Mouse (Mus musculus): ENCODE results near the gene Cpn2. TPM values are rescaled to one million over a fixed set of nuclear protein-coding genes. Genes with fewer than 3 reads are reported as not detected.

Gene Cpn2
- polyA plus RNA-seq, 1 experiment from 2014 or later = 3.9 TPM

DNA sequence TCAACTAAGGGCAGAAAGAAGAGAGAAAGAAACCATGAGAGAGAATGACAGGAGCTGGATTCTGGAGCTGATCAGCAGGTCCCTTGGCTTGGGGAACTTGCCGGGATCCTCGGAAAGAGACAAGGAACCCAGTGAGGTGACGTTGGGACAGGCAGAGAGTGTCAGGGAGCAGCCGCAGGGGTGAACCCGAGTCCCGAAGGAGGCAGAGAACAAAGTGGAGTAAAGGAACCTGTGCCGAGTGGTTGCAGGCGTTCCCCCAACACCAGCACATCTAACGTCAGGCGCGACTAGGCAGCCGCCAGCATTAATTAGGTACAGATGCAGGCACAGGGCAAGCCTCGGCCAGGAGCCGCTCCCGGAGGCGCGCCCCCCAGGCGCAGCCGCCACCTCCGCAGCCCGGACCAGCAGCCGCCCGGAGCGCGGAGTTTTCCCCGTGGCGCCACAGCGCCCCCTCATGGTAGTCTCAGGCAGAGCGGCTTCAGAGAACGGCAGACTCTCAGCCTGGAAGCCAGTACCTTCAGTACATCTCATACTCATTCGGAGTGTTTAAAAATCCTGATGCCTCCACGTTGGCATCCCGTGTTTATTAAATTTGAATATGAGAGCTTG, 31.1 kb downstream of the Cpn2 start:
- Histone ChIP-seq H3K4me2 (ENCODE audit: low read depth, low read length) (peak overlapping the region; percentile 61), H3K9me3 (replicated peaks; ENCODE audit: control insufficient read depth, low read length) (no peaks in the 10 kb centered on the region), H3K9ac (ENCODE audit: low read depth, low read length) (peak overlapping the region; percentile 35), H3K4me1 (ENCODE audit: control insufficient read depth, low read depth, low read length) (no peaks in the 10 kb centered on the region; the same call in 1 of the 2 replicates), H3K36me3 (ENCODE audit: control insufficient read depth, insufficient read depth) (no peaks in the 10 kb centered on the region), H3K4me3 (ENCODE audit: low read depth, low read length) (peak overlapping the region; percentile 48), H3K27ac (ENCODE audit: low read length) (no peak overlapping the region), H3K27me3 (ENCODE audit: control insufficient read depth, insufficient read depth, low read depth, low read length) (peaks cover 5% of the 10 kb centered on the region; the same call in 1 of the 2 replicates)
- 2% methylated on average over 33 of the region's 33 CpGs for WGBS (ENCODE audit: insufficient replicate concordance)
- ATAC-seq (ENCODE audit: low read depth) = peak; percentile 30

DNA sequence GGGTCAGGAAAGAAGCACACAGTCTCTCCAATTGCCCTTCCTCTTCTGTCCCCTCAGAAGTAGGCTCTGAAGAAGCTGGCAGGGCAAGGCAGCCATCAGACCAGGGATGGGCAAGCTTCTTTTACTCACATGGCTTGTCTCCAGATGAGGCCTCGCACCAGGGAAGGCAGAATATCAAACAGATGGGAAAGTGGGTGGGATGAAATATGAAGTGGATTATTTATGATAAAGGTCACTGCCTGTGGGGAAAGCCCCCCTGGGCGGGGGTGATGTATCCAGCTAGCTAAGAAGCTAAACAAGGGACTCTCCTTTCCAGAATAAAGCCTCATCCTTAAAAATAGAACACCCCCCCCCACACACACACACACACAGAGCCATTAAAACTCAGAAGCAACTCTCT, 31.7 kb downstream of the Cpn2 start:
- no peak for ATAC-seq (ENCODE audit: low read depth)
- Histone ChIP-seq H3K27me3 (ENCODE audit: control insufficient read depth, insufficient read depth, low read depth, low read length) (peaks cover 5% of the 10 kb centered on the region; the same call in 1 of the 2 replicates), H3K27ac (ENCODE audit: low read length) (no peak overlapping the region), H3K9me3 (replicated peaks; ENCODE audit: control insufficient read depth, low read length) (no peaks in the 10 kb centered on the region), H3K4me1 (ENCODE audit: control insufficient read depth, low read depth, low read length) (no peaks in the 10 kb centered on the region; the same call in 1 of the 2 replicates), H3K4me3 (ENCODE audit: low read depth, low read length) (no peak overlapping the region), H3K4me2 (ENCODE audit: low read depth, low read length) (no peak overlapping the region), H3K9ac (ENCODE audit: low read depth, low read length) (no peak overlapping the region), H3K36me3 (ENCODE audit: control insufficient read depth, insufficient read depth) (no peaks in the 10 kb centered on the region)
- 51% methylated on average over 2 of the region's 2 CpGs for WGBS (ENCODE audit: insufficient replicate concordance)

DNA sequence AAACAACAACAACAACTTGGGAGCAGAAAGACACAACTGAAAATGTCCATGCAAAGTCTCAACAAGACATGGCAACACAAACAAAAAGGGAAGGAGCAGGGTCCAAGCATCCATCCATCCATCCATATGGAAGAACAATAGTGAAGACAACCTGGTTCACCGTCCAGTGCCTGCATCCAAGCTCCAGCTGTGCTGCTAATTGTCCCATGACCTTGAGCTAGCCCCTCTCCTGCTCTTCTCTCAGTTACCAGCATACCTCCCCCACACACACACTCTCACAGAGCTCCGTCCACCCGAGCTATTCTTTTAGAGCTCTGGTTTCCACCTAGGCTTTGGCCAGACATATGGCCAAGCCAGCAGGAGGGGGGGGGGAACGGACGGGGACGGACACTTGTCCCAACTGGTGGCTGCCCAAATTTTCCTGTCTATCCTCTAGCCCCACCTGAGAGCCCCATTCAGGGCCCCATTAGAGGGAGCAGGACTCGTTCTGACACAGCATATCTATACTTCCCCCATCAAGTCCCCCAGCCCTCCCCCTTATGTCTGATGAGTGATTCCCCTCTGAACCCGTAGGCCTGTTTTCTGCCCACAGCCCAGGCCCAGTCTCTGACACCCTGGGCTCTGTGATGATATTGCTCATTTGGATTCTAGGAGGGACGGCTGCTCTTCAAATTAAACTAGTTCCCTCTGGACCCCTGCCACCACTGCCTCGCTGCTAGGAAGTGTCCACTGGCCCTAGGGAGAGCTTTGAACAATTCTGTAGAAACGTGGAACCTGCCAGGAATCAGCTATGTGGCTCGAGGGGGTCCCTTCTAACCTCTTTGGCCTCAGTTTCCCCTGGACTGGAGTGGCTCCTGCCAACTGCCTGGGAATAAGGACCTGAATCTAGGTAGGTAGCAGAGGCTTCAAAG, 32.4 kb downstream of the Cpn2 start:
- peaks cover 5% of the 10 kb centered on the region; the same call in 1 of the 2 replicates for H3K27me3 ChIP-seq (ENCODE audit: control insufficient read depth, insufficient read depth, low read depth, low read length)
- H3K4me3 ChIP-seq (ENCODE audit: low read depth, low read length) = no peak overlapping the region
- ATAC-seq (ENCODE audit: low read depth) = no peak
- 38% methylated on average over 12 of the region's 12 CpGs for WGBS (ENCODE audit: insufficient replicate concordance)
- no peak overlapping the region for H3K4me2 ChIP-seq (ENCODE audit: low read depth, low read length)
- no peaks in the 10 kb centered on the region; the same call in 1 of the 2 replicates for H3K4me1 ChIP-seq (ENCODE audit: control insufficient read depth, low read depth, low read length)
- no peaks in the 10 kb centered on the region for H3K36me3 ChIP-seq (ENCODE audit: control insufficient read depth, insufficient read depth)
- no peak overlapping the region for H3K27ac ChIP-seq (ENCODE audit: low read length)
- H3K9ac ChIP-seq (ENCODE audit: low read depth, low read length) = no peak overlapping the region
- no peaks in the 10 kb centered on the region for H3K9me3 ChIP-seq (replicated peaks; ENCODE audit: control insufficient read depth, low read length)

DNA sequence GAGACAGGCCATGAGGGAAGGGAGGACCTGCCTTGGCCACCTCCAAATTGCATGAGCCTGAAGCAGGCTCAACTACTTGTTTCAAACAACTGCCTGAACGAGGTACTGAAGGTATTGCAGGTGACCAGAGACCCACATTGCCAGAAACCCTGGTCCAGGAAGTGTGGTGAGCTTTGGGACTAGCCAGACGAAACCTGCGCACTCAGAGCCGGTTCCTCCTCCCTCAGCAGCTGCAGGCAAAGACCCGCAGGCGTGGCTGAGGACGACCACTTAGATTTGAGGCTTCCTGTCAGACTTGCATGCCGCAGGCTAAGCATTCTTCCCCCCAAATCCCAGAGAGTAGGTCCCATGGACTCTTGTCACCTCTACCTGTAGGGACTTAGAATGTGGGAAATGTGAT, 33.2 kb downstream of the Cpn2 start:
- Histone ChIP-seq H3K36me3 (ENCODE audit: control insufficient read depth, insufficient read depth) (no peaks in the 10 kb centered on the region), H3K4me3 (ENCODE audit: low read depth, low read length) (no peak overlapping the region), H3K9me3 (replicated peaks; ENCODE audit: control insufficient read depth, low read length) (no peaks in the 10 kb centered on the region), H3K4me1 (ENCODE audit: control insufficient read depth, low read depth, low read length) (no peaks in the 10 kb centered on the region; the same call in 1 of the 2 replicates), H3K4me2 (ENCODE audit: low read depth, low read length) (no peak overlapping the region), H3K27me3 (ENCODE audit: control insufficient read depth, insufficient read depth, low read depth, low read length) (peaks cover 5% of the 10 kb centered on the region; the same call in 1 of the 2 replicates), H3K9ac (ENCODE audit: low read depth, low read length) (no peak overlapping the region), H3K27ac (ENCODE audit: low read length) (no peak overlapping the region)
- 8% methylated on average over 8 of the region's 8 CpGs for WGBS (ENCODE audit: insufficient replicate concordance)
- ATAC-seq (ENCODE audit: low read depth) = no peak

DNA sequence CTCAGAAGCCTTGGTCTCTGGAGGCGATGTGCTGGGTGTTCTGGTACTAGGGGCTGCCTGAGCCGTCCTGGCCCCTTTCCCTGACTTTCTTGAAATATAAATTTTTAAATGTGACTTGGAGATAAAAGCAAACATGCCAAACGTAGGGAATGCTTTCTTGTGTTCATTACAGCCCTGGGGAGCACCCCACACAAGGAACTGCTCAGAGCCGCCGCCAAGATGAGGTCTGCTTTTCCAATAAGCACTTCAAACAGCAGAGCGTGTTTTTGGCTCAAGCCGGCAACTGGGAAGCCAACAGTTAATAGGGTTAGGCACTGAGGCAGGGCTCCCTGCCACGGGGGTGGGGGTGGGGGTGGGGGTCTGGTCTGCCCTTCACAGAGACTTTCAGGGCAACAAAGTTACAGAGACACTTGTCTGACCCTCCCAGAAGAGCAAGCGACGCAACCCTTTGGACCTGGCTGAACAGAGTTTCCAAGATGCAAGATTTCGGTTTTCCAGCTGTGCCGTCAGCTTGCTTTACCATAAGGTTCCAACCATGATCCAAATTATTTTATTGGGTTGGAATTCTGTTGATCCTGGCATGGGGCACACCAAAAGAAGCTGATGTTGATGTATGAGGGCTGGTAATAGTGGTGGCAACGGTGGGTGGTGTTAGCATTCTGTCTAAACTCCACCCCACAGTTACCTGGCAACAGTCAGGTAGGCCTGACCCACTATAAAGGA, 35.3 kb downstream of the Cpn2 start:
- Histone ChIP-seq H3K9me3 (replicated peaks; ENCODE audit: control insufficient read depth, low read length) (no peaks in the 10 kb centered on the region), H3K27me3 (ENCODE audit: control insufficient read depth, insufficient read depth, low read depth, low read length) (peaks cover 5% of the 10 kb centered on the region; the same call in 1 of the 2 replicates), H3K4me2 (ENCODE audit: low read depth, low read length) (no peak overlapping the region), H3K4me3 (ENCODE audit: low read depth, low read length) (no peak overlapping the region), H3K36me3 (ENCODE audit: control insufficient read depth, insufficient read depth) (no peaks in the 10 kb centered on the region), H3K4me1 (ENCODE audit: control insufficient read depth, low read depth, low read length) (no peaks in the 10 kb centered on the region), H3K27ac (ENCODE audit: low read length) (no peak overlapping the region), H3K9ac (ENCODE audit: low read depth, low read length) (no peak overlapping the region)
- no peak for ATAC-seq (ENCODE audit: low read depth)
- 58% methylated on average over 13 of the region's 13 CpGs for WGBS (ENCODE audit: insufficient replicate concordance)

DNA sequence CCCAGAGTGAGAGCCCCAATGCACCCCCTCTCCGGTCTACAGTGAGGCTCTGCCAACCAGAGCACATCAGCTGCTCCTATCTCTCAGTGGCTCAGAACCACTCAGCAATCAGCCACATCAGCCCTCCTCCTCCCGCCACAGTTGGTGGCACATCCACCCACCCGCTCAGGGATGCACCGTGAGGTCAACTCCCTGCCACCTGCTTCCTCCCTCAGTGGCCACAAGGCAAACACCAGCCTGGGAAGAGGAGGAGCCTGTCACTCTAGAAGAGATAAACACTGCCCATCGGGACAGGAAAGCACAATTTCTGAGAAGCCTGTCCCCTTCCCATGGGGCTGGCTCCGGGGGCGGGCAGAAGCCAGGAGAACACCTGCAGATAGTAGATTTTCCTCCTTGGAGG, 39.9 kb downstream of the Cpn2 start:
- Histone ChIP-seq H3K36me3 (ENCODE audit: control insufficient read depth, insufficient read depth) (no peaks in the 10 kb centered on the region), H3K27me3 (ENCODE audit: control insufficient read depth, insufficient read depth, low read depth, low read length) (no peaks in the 10 kb centered on the region), H3K9me3 (replicated peaks; ENCODE audit: control insufficient read depth, low read length) (no peaks in the 10 kb centered on the region), H3K4me1 (ENCODE audit: control insufficient read depth, low read depth, low read length) (no peaks in the 10 kb centered on the region), H3K4me3 (ENCODE audit: low read depth, low read length) (no peak overlapping the region), H3K27ac (ENCODE audit: low read length) (no peak overlapping the region), H3K4me2 (ENCODE audit: low read depth, low read length) (no peak overlapping the region), H3K9ac (ENCODE audit: low read depth, low read length) (no peak overlapping the region)
- ATAC-seq (ENCODE audit: low read depth) = peak; percentile 45
- WGBS (ENCODE audit: insufficient replicate concordance) = 5% methylated on average over 7 of the region's 7 CpGs

DNA sequence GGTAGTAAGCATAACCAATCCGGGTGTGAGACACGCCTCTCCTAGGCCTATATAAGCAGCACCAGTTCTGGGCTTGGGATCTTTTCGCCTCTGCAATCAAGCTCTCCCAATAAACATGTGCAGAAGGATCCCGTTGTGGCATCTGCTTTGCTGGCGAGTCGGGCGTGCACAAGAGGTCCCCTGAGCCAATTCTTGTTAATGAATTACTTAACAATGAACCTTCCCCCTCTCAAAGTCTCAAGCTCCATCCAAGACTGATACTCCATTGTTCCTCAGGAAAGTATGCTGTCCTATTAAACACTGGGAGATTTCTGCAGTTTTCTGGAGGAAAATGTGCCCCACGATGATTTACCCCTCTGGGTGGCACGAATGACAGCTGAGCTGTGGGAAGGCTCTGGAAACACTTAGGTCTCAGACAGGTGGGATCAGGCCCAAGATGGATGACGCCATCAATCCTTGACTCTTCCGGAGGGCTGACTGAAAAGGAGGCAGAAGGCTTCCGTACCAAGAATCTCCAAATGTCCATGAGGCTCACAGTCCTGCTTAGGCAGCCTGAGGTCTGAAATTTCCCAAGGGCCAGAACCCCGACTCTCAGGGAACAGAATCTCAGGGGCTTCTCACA, 46.0 kb downstream of the Cpn2 start:
- Histone ChIP-seq H3K9ac (ENCODE audit: low read depth, low read length) (no peak overlapping the region), H3K36me3 (ENCODE audit: control insufficient read depth, insufficient read depth) (no peaks in the 10 kb centered on the region), H3K4me3 (ENCODE audit: low read depth, low read length) (no peak overlapping the region), H3K27ac (ENCODE audit: low read length) (no peak overlapping the region), H3K9me3 (replicated peaks; ENCODE audit: control insufficient read depth, low read length) (no peaks in the 10 kb centered on the region), H3K27me3 (ENCODE audit: control insufficient read depth, insufficient read depth, low read depth, low read length) (no peaks in the 10 kb centered on the region), H3K4me1 (ENCODE audit: control insufficient read depth, low read depth, low read length) (no peaks in the 10 kb centered on the region), H3K4me2 (ENCODE audit: low read depth, low read length) (no peak overlapping the region)
- no peak for ATAC-seq (ENCODE audit: low read depth)
- 75% methylated on average over 12 of the region's 13 CpGs for WGBS (ENCODE audit: insufficient replicate concordance)

DNA sequence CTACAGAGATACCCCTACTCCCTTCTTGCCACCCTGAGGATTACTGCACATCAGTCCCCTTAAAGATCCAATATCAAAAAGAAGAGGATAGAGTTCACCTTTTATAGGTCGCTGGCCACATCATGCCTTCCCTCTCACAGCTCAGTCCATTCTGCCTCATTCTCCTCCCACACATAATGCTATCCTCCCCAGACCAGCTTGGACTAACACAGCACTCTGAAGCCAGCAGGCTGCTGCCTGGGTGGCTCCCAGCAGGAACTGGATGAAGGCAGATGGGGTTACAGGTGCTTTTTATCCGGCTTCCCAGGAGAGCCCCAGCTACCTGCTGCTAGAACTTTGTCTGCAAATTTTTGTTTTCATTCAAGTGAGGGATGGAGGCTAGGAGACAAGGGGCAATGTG, 51.5 kb downstream of the Cpn2 start:
- 35% methylated on average over 2 of the region's 2 CpGs for WGBS (ENCODE audit: insufficient replicate concordance)
- ATAC-seq (ENCODE audit: low read depth) = no peak
- Histone ChIP-seq H3K9ac (ENCODE audit: low read depth, low read length) (no peak overlapping the region), H3K4me1 (ENCODE audit: control insufficient read depth, low read depth, low read length) (no peaks in the 10 kb centered on the region), H3K27me3 (ENCODE audit: control insufficient read depth, insufficient read depth, low read depth, low read length) (no peaks in the 10 kb centered on the region), H3K9me3 (replicated peaks; ENCODE audit: control insufficient read depth, low read length) (no peaks in the 10 kb centered on the region), H3K27ac (ENCODE audit: low read length) (no peak overlapping the region), H3K36me3 (ENCODE audit: control insufficient read depth, insufficient read depth) (no peaks in the 10 kb centered on the region), H3K4me2 (ENCODE audit: low read depth, low read length) (no peak overlapping the region), H3K4me3 (ENCODE audit: low read depth, low read length) (no peak overlapping the region)
